Mouse (Mus musculus): ENCODE results near the gene Dennd6b. TPM values are rescaled to one million over a fixed set of nuclear protein-coding genes. Genes with fewer than 3 reads are reported as not detected.

Gene Dennd6b
- polyA plus RNA-seq (2015; fragmentation: Nextera tagmentation; extraction: Ambion mirVana), result 86.6 and 93.2 TPM in 2 replicates

DNA sequence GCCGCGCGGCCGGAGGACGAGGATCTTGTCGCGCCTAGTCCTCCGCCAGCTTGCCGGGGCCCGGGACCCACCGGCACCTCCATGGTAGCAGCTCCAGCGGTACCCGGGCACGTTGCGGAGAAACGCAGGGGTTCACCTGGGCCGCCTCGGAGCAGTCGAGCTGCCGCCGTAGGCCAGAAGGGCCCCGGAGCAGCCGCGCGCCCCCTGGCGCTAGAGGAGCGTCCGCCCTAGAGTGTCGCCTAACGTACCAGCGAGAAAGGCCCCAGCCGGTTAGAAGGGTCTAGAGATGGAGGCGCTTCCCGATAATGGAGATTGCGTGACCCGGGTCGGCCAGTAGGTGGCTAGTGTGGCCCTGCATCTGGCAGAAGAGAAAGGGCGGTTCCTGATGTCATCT, at the start of gene Dennd6b:
Gene Dennd6b, minus strand, starts transcription at position 184 of the 394 bp plus-strand sequence.
- H3K4me2 ChIP-seq (ENCODE audit: low read length), result peak within 1 kb of the TSS; percentile 65
- no peaks in the 10 kb centered on the region for H3K9me3 ChIP-seq (ENCODE audit: control insufficient read depth, low read length)
- peak within 1 kb of the TSS; percentile 83 for H3K4me3 ChIP-seq (ENCODE audit: low read length)
- WGBS, result 0% methylated on average over 38 of the region's 38 CpGs
- peak within 1 kb of the TSS; percentile 98 for H3K27ac ChIP-seq (ENCODE audit: low read depth, low read length)
- H3K36me3 ChIP-seq (ENCODE audit: control insufficient read depth, insufficient read depth, low read length), result no peaks in the 10 kb centered on the region
- peak; percentile 98 for ATAC-seq
- H3K27me3 ChIP-seq (replicated peaks; ENCODE audit: control insufficient read depth, insufficient read depth, low read length), result no peaks in the 10 kb centered on the region
- H3K4me1 ChIP-seq (ENCODE audit: control insufficient read depth, insufficient read depth, low read depth, low read length), result peaks cover 9% of the 10 kb centered on the region
- peak within 1 kb of the TSS; percentile 95 for H3K9ac ChIP-seq (ENCODE audit: low read depth, low read length)

DNA sequence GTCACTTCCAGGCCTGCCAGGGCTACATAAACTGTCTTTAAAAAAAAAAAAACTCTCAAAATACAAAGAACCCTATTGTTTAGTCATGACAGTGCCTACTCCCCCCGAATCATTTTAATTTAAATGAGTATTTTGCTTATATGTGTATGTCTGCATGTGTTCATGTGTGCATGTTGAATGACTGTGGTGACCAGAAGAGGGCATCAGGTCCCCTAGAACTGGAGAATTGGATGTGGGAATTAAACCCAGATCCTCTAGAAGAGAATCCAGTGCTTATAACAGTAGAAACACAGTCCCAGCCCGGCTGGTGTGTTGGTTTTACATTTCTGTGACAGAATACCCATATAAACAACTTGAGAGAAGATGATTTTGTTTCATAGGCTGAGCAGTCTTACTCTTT, 44.7 kb upstream of the Dennd6b start:
- 78% methylated on average over 2 of the region's 2 CpGs for WGBS
- peaks cover 6% of the 10 kb centered on the region for H3K36me3 ChIP-seq (ENCODE audit: control insufficient read depth, insufficient read depth, low read length)
- ATAC-seq, result no peak

DNA sequence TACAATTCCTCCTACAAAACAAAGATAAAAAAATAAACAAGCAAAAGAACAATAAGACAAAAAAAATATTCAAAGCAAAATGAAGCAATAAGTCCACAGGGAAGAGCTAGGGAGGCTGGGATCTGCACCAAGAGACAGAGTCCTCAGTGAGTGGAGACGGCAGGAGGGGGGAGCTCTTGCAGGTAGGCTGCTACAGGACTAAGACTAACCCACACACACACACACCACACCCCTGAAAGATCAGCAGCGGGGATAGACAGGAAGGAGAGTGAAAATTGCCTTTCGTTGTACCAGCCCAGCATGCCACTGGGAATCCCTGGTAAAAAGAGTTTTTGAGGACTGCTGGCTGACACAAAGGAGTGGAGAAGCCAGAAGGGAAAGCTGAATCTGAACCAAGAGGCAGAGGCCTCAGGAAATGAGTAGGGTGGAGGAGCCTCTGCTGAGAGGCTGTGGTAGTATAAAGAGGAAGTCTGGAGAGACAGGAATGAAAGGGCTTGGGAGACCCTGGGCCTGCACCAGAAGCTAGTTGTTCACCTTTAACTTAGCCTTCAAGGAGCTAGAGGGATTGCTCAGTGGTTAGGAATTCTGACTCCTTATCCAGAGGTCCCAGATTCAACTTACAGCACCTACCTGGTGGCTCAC, 43.6 kb upstream of the Dennd6b start:
- Histone ChIP-seq H3K4me1 (ENCODE audit: control insufficient read depth, insufficient read depth, low read depth, low read length) (0 out of 2 replicates have a peak, but pooled peaks cover 2% of the 10 kb centered on the region), H3K4me3 (ENCODE audit: low read length) (no peak overlapping the region), H3K9me3 (ENCODE audit: control insufficient read depth, low read length) (no peaks in the 10 kb centered on the region), H3K36me3 (ENCODE audit: control insufficient read depth, insufficient read depth, low read length) (peaks cover 3% of the 10 kb centered on the region), H3K27me3 (replicated peaks; ENCODE audit: control insufficient read depth, insufficient read depth, low read length) (no peaks in the 10 kb centered on the region), H3K4me2 (ENCODE audit: low read length) (no peak overlapping the region), H3K27ac (ENCODE audit: low read depth, low read length) (no peak overlapping the region), H3K9ac (ENCODE audit: low read depth, low read length) (0 out of 2 replicates have a peak overlapping the region, but pooled peaks have one; percentile 6)
- ATAC-seq, result no peak
- 69% methylated on average over 3 of the region's 3 CpGs for WGBS

More for the DNA sequence above, 44.7 kb upstream of the Dennd6b start:
- Histone ChIP-seq H3K4me2 (ENCODE audit: low read length) (no peak overlapping the region), H3K27me3 (replicated peaks; ENCODE audit: control insufficient read depth, insufficient read depth, low read length) (no peaks in the 10 kb centered on the region), H3K4me1 (ENCODE audit: control insufficient read depth, insufficient read depth, low read depth, low read length) (0 out of 2 replicates have a peak, but pooled peaks cover 2% of the 10 kb centered on the region), H3K4me3 (ENCODE audit: low read length) (no peak overlapping the region), H3K27ac (ENCODE audit: low read depth, low read length) (no peak overlapping the region), H3K9ac (ENCODE audit: low read depth, low read length) (no peak overlapping the region), H3K9me3 (ENCODE audit: control insufficient read depth, low read length) (no peaks in the 10 kb centered on the region)

DNA sequence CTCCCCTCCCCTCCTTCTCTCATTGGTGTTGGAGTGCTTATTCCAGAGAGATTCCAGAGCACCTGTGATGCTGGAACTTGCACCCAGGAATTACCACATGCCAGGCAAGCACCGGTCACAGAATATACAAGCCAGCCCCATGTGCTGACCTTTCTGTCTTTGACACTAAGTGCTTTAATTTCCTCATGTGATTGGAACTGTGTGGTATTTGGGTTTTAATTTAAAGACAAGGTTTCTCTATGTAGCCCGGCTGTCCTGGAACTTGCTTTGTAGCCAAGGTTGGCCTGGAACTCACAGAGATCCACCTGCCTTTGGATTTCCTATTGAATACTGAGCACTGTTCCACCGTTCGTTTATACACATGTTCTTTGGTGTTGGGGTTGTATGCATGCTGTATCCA, 37.8 kb upstream of the Dennd6b start:
- no peak overlapping the region for H3K9ac ChIP-seq (ENCODE audit: low read depth, low read length)
- H3K4me3 ChIP-seq (ENCODE audit: low read length), result no peak overlapping the region
- H3K4me2 ChIP-seq (ENCODE audit: low read length), result no peak overlapping the region
- H3K27ac ChIP-seq (ENCODE audit: low read depth, low read length), result no peak overlapping the region
- no peaks in the 10 kb centered on the region for H3K9me3 ChIP-seq (ENCODE audit: control insufficient read depth, low read length)
- peaks cover 5% of the 10 kb centered on the region; the same call in 1 of the 2 replicates for H3K36me3 ChIP-seq (ENCODE audit: control insufficient read depth, insufficient read depth, low read length)
- no peaks in the 10 kb centered on the region for H3K27me3 ChIP-seq (replicated peaks; ENCODE audit: control insufficient read depth, insufficient read depth, low read length)
- ATAC-seq, result no peak
- 95% methylated on average over 4 of the region's 4 CpGs for WGBS
- H3K4me1 ChIP-seq (ENCODE audit: control insufficient read depth, insufficient read depth, low read depth, low read length), result no peaks in the 10 kb centered on the region

DNA sequence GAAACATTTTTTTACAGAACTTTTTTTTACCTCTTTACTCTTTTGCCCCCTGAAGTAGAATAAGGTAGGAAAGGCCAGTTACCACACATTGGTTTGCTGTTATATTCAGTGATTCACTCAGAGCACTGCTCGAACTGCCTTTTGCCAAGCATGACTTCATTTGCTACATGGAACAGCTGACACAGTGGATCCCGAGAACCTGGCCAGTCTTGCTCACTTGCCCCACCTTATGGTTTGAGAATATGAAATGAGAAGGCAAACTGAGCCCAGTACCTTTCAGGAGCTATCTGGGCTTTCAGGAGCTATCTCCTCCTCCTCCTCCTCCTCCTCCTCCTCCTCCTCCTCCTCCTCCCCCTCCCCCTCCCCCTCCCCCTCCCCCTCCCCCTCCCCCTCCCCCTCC, 37.3 kb upstream of the Dennd6b start:
- H3K9ac ChIP-seq (ENCODE audit: low read depth, low read length), result no peak overlapping the region
- no peaks in the 10 kb centered on the region for H3K4me1 ChIP-seq (ENCODE audit: control insufficient read depth, insufficient read depth, low read depth, low read length)
- H3K4me2 ChIP-seq (ENCODE audit: low read length), result no peak overlapping the region
- no peaks in the 10 kb centered on the region for H3K9me3 ChIP-seq (ENCODE audit: control insufficient read depth, low read length)
- no peak overlapping the region for H3K27ac ChIP-seq (ENCODE audit: low read depth, low read length)
- H3K36me3 ChIP-seq (ENCODE audit: control insufficient read depth, insufficient read depth, low read length), result peaks cover 5% of the 10 kb centered on the region; the same call in 1 of the 2 replicates
- H3K4me3 ChIP-seq (ENCODE audit: low read length), result no peak overlapping the region
- WGBS, result 40% methylated on average over 2 of the region's 2 CpGs
- no peaks in the 10 kb centered on the region for H3K27me3 ChIP-seq (replicated peaks; ENCODE audit: control insufficient read depth, insufficient read depth, low read length)
- ATAC-seq, result no peak

DNA sequence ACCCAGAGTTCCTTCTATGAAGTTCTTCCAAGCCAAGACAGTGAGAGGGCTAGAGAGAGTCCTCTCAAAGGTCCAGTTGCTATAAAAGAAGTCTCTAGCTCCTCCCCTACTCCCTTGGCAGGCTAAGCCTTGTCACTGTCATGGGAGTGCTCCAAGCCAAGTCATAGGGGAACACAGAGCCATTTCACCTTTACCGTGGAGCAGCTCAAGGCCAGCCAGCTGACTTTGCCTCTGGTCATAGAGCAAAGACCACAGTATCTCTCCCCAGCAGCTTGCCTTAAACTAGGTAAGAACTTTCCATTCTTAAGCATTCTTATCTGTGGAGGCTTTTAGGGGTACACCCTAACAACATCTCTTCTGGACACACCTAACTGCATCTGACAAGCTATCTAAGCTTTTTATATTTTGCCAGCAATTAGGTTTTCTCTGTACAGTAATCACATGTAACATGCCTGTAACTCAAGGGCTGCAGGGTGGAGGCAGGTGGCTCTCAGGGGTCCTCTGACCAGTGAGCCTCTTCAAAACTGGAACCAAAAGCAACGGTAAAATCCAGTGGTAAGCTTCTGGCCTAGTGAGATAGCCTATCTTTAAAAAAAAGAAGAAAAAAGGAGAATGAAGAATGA, 19.4 kb upstream of the Dennd6b start:
- Histone ChIP-seq H3K4me2 (ENCODE audit: low read length) (no peak overlapping the region), H3K4me3 (ENCODE audit: low read length) (no peak overlapping the region), H3K27ac (ENCODE audit: low read depth, low read length) (no peak overlapping the region), H3K9me3 (ENCODE audit: control insufficient read depth, low read length) (peaks cover 3% of the 10 kb centered on the region; the same call in 1 of the 2 replicates), H3K9ac (ENCODE audit: low read depth, low read length) (no peak overlapping the region), H3K4me1 (ENCODE audit: control insufficient read depth, insufficient read depth, low read depth, low read length) (peaks cover 22% of the 10 kb centered on the region), H3K36me3 (ENCODE audit: control insufficient read depth, insufficient read depth, low read length) (peaks cover 13% of the 10 kb centered on the region), H3K27me3 (replicated peaks; ENCODE audit: control insufficient read depth, insufficient read depth, low read length) (no peaks in the 10 kb centered on the region)
- 82% methylated on average over 2 of the region's 2 CpGs for WGBS
- no peak for ATAC-seq

DNA sequence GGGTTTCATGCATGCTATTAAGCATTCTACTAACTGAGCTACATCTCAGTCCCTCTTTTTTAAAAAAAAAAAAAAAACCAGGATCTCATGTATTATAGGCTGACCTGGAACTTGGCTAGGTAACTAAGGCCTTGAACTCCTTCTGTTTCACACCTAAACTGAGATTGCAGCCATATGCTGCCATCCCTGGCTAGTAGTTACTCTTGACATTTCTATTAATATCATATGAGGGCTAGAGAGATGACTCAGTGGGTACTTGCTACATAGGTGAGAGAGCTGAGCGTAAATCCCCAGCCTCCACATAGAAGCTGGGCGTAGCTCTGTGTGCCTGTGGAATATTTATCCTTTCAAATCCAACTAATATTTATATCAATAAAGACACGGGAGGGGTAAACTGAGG, 18.7 kb upstream of the Dennd6b start:
- Histone ChIP-seq H3K27ac (ENCODE audit: low read depth, low read length) (no peak overlapping the region), H3K9ac (ENCODE audit: low read depth, low read length) (no peak overlapping the region), H3K4me3 (ENCODE audit: low read length) (no peak overlapping the region), H3K36me3 (ENCODE audit: control insufficient read depth, insufficient read depth, low read length) (peaks cover 13% of the 10 kb centered on the region), H3K4me2 (ENCODE audit: low read length) (no peak overlapping the region), H3K4me1 (ENCODE audit: control insufficient read depth, insufficient read depth, low read depth, low read length) (peaks cover 23% of the 10 kb centered on the region), H3K9me3 (ENCODE audit: control insufficient read depth, low read length) (peaks cover 3% of the 10 kb centered on the region; the same call in 1 of the 2 replicates), H3K27me3 (replicated peaks; ENCODE audit: control insufficient read depth, insufficient read depth, low read length) (no peaks in the 10 kb centered on the region)
- 99% methylated on average over 3 of the region's 3 CpGs for WGBS
- no peak for ATAC-seq

DNA sequence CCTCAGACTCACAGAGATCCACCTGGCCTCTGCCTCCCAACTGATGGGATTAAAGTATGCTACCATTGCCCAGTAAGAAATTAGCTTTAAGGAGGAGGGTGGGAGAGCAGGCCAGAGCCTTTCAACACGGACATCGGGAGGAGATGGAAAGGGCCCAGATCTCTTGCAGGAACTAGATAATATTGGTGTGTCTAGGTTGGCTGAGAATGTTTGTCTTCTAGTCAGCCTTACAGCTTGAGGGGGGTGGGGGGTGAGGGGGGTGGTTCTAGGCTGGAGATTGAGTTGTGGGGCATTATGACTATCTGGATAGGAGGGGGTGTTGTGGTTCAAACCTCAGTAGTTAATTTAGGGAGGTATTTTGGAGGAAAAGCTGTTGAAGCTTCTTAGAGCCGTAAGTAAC, 17.2 kb upstream of the Dennd6b start:
- H3K4me3 ChIP-seq (ENCODE audit: low read length), result no peak overlapping the region; the same call in 1 of the 2 replicates
- ATAC-seq, result no peak
- H3K27me3 ChIP-seq (replicated peaks; ENCODE audit: control insufficient read depth, insufficient read depth, low read length), result no peaks in the 10 kb centered on the region
- H3K9me3 ChIP-seq (ENCODE audit: control insufficient read depth, low read length), result peaks cover 3% of the 10 kb centered on the region; the same call in 1 of the 2 replicates
- peak overlapping the region; percentile 46 for H3K4me2 ChIP-seq (ENCODE audit: low read length)
- H3K36me3 ChIP-seq (ENCODE audit: control insufficient read depth, insufficient read depth, low read length), result peaks cover 13% of the 10 kb centered on the region
- H3K9ac ChIP-seq (ENCODE audit: low read depth, low read length), result no peak overlapping the region; the same call in 1 of the 2 replicates
- H3K27ac ChIP-seq (ENCODE audit: low read depth, low read length), result no peak overlapping the region
- H3K4me1 ChIP-seq (ENCODE audit: control insufficient read depth, insufficient read depth, low read depth, low read length), result peaks cover 26% of the 10 kb centered on the region
- WGBS, result 79% methylated on average over 3 of the region's 3 CpGs

DNA sequence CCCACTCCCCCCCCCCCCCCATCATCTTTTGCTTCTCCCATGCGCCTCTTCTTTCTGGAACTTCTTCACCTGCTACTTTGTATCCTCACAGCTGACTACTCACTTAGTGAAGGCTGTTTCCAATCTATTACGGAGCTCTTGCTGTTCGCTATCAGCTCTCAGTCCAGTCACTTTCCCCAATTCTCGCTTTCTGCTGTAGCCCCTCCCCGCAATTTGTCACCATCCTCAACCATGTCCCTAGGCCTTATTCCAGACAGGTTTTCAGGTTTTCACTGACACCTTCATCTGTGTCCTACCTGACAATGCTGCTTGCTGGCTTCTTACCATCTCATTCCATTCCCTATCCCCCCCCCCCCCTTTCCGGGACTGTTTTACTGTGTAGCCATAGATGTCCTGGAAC, 16.2 kb upstream of the Dennd6b start:
- ATAC-seq, result no peak
- peak overlapping the region; percentile 90 for H3K4me3 ChIP-seq (ENCODE audit: low read length)
- H3K4me1 ChIP-seq (ENCODE audit: control insufficient read depth, insufficient read depth, low read depth, low read length), result peaks cover 26% of the 10 kb centered on the region
- 44% methylated on average over 6 of the region's 6 CpGs for WGBS
- H3K9me3 ChIP-seq (ENCODE audit: control insufficient read depth, low read length), result peaks cover 3% of the 10 kb centered on the region; the same call in 1 of the 2 replicates
- no peak overlapping the region; the same call in 1 of the 2 replicates for H3K27ac ChIP-seq (ENCODE audit: low read depth, low read length)
- H3K9ac ChIP-seq (ENCODE audit: low read depth, low read length), result peak overlapping the region; percentile 100
- H3K36me3 ChIP-seq (ENCODE audit: control insufficient read depth, insufficient read depth, low read length), result peaks cover 13% of the 10 kb centered on the region
- H3K27me3 ChIP-seq (replicated peaks; ENCODE audit: control insufficient read depth, insufficient read depth, low read length), result no peaks in the 10 kb centered on the region
- H3K4me2 ChIP-seq (ENCODE audit: low read length), result peak overlapping the region; percentile 61
